Mouse (Mus musculus) adrenal gland, adult 18-20 months (tissue): Measurements from ENCODE around the gene Ephb4. TPM values are rescaled to one million over a fixed set of nuclear protein-coding genes. Genes with fewer than 3 reads are reported as not detected.

Experiments used
- DNase-seq, 2 experiments: peaks; one replicate each; pipeline ENCODE4 v3.0.0; 2021 to 2022; ENCODE audit warnings: low spot score in 2 of 2
- long read RNA-seq, 2 experiments: library from polyadenylated mRNA; stranded (forward); transcript quantifications; one replicate each; pipeline ENCODE4 v2.0.0; 2021
- total RNA-seq, 2 experiments: library from RNA; stranded (reverse); gene quantifications; 1 replicate in 1 of 2; 2 replicates in 1 of 2; pipeline ENCODE4 v1.2.3; 2021

Gene Ephb4
- total RNA-seq, result 10 to 100 TPM; 42.4 to 47.0 TPM
- long read RNA-seq, experiment 1, full-length matches to known transcripts, result 39 of 47 reads
- long read RNA-seq, experiment 1, partial matches to known transcripts, result 6 of 47 reads
- long read RNA-seq, experiment 1, other reads (novel, unspliced or antisense), result 2 of 47 reads
- long read RNA-seq, experiment 2, full-length matches to known transcripts, result 18 of 35 reads
- long read RNA-seq, experiment 2, partial matches to known transcripts, result 16 of 35 reads
- long read RNA-seq, experiment 2, other reads (novel, unspliced or antisense), result 1 of 35 reads

GRCm38 (mm10) chr5:137349384-137350204 is at the start of gene Ephb4:
TSS of gene Ephb4 (plus strand) at chr5:137350109.
- DNase-seq, result peak; percentile 82 to 84

GRCm38 (mm10) chr5:137301253-137301652 is 48.7 kb upstream of the Ephb4 start:
- DNase-seq, result peak in 1 of 2 experiments; percentile 38

GRCm38 (mm10) chr5:137303609-137304008 is 46.3 kb upstream of the Ephb4 start:
- no peak for DNase-seq

- DNase-seq, result no peak
Observed at GRCm38 (mm10) chr5:137304165-137304564, 45.7 kb upstream of the Ephb4 start.

GRCm38 (mm10) chr5:137304816-137305215 is 45.1 kb upstream of the Ephb4 start:
- no peak for DNase-seq

- no peak for DNase-seq
Observed at GRCm38 (mm10) chr5:137305822-137306221, 44.1 kb upstream of the Ephb4 start.

GRCm38 (mm10) chr5:137306439-137307005 is 43.4 kb upstream of the Ephb4 start:
- DNase-seq, result no peak

GRCm38 (mm10) chr5:137307071-137307912 is 42.6 kb upstream of the Ephb4 start, which contains the start of gene Srrt:
TSS of gene Srrt (minus strand) at chr5:137307674.
- peak; percentile 80 to 86 for DNase-seq

- DNase-seq, result no peak
Observed at GRCm38 (mm10) chr5:137308356-137308755, 41.6 kb upstream of the Ephb4 start.

- no peak for DNase-seq
Observed at GRCm38 (mm10) chr5:137313466-137314192, 36.3 kb upstream of the Ephb4 start.

- DNase-seq, result peak; percentile 91 to 93
Observed at GRCm38 (mm10) chr5:137314193-137315083, 35.5 kb upstream of the Ephb4 start, which contains the start of gene Trip6. TSS of gene Trip6 (minus strand) at chr5:137314404.

- DNase-seq, result no peak
Observed at GRCm38 (mm10) chr5:137315084-137315903, 34.6 kb upstream of the Ephb4 start.

GRCm38 (mm10) chr5:137317361-137317760 is 32.5 kb upstream of the Ephb4 start:
- no peak for DNase-seq

- no peak for DNase-seq
Observed at GRCm38 (mm10) chr5:137318570-137318969, 31.3 kb upstream of the Ephb4 start.

- DNase-seq, result no peak
Observed at GRCm38 (mm10) chr5:137320996-137321395, 28.9 kb upstream of the Ephb4 start.

GRCm38 (mm10) chr5:137330910-137331309 is 19.0 kb upstream of the Ephb4 start:
- DNase-seq, result no peak

- DNase-seq, result no peak
Observed at GRCm38 (mm10) chr5:137332857-137333511, 16.9 kb upstream of the Ephb4 start.
